8 mouse cellular contexts compared by ENCODE assay signal in genomic region chr8:11779844-11780634, GRCm38 (mm10). TPM values are rescaled to one million over a fixed set of nuclear protein-coding genes. Genes with fewer than 3 reads are reported as not detected.
A peak's percentile ranks its signal among the peaks of the same experiment; 100 is the strongest.
DNase-seq lines count a peak whose midpoint lies in the region; ATAC-seq lines count a peak whose summit lies in the region.

No protein-coding gene starts in this region.

- no peaks in the 10 kb centered on the region for H3K9me3 ChIP-seq in kidney, embryonic 14.5 days (ENCODE audit: control insufficient read depth, low read length)

- peaks cover 28% of the 10 kb centered on the region for H3K36me3 ChIP-seq in kidney, embryonic 14.5 days (ENCODE audit: control insufficient read depth, insufficient read depth, low read length)

- H3K9ac ChIP-seq in kidney, embryonic 14.5 days (ENCODE audit: low read depth, low read length) = no peak overlapping the region

- peak overlapping the region; percentile 0; the same call in 1 of the 2 replicates for H3K27ac ChIP-seq in kidney, embryonic 14.5 days (ENCODE audit: low read depth, low read length)

- no peaks in the 10 kb centered on the region for H3K27me3 ChIP-seq in kidney, embryonic 14.5 days (ENCODE audit: control insufficient read depth, insufficient read depth, low read length)

- DNase-seq in adrenal gland, adult 2 months = peak; percentile 31
- DNase-seq in adrenal gland, adult 18-20 months (ENCODE audit: low spot score in 2 of 2) = no peak
- peak; percentile 48 for DNase-seq in right cerebral cortex, postnatal 25 days
- DNase-seq in right cerebral cortex, adult 2 months (ENCODE audit: low spot score in 2 of 2) = no peak
- DNase-seq in lung, postnatal 36 days = peak; percentile 61
- DNase-seq in spleen, postnatal 4 days (ENCODE audit: low spot score in 2 of 2) = no peak
- DNase-seq in frontal cortex, postnatal 10 days (ENCODE audit: low spot score in 2 of 2) = no peak

- WGBS in kidney, embryonic 14.5 days = 78% methylated on average over 10 of the region's 10 CpGs

- peak overlapping the region; percentile 24; the same call in 1 of the 2 replicates for H3K4me2 ChIP-seq in kidney, embryonic 14.5 days (replicated peaks; ENCODE audit: low read depth, low read length)

- peaks cover 3% of the 10 kb centered on the region; the same call in 1 of the 2 replicates for H3K4me1 ChIP-seq in kidney, embryonic 14.5 days (ENCODE audit: control insufficient read depth, insufficient read depth, low read length)

- H3K4me3 ChIP-seq in kidney, embryonic 14.5 days (ENCODE audit: low read length) = peak overlapping the region; percentile 10

- no peak for ATAC-seq in kidney, embryonic 14.5 days (ENCODE audit: low FRiP score, low TSS enrichment)

RNA-seq across cellular contexts. Expression of gene Arhgef7, which starts 52.5 kb away (rescaled TPM):
- 10 to 100 TPM; 39.3 to 41.8 TPM for total RNA-seq in adrenal gland, adult 2 months (2021)
- polyA plus RNA-seq in adrenal gland, adult 2 months (2012; rRNA removed) = 22.2 and 29.9 TPM in 2 replicates
- 10 to 100 TPM; 36.6 to 38.3 TPM for total RNA-seq in adrenal gland, adult 18-20 months (2021)
- 25.1 and 37.3 TPM in 2 replicates for polyA plus RNA-seq in kidney, embryonic 14.5 days (2014; fragmentation: Nextera tagmentation; extraction: Ambion mirVana)

Comparison
In these comparisons a context has a peak if more than half of its experiments do, and no peak if none do; other contexts are left out.
1. DNase-seq: peak in adrenal gland, adult 2 months (single experiment), right cerebral cortex, postnatal 25 days (single experiment) and lung, postnatal 36 days (single experiment); none in adrenal gland, adult 18-20 months (0 of 2), right cerebral cortex, adult 2 months (0 of 2), spleen, postnatal 4 days (0 of 2) and frontal cortex, postnatal 10 days (0 of 2).